Mouse (Mus musculus) kidney, embryonic 15.5 days (tissue): ENCODE data around the gene Slc36a2. TPM values are rescaled to one million over a fixed set of nuclear protein-coding genes. Genes with fewer than 3 reads are reported as not detected.
A peak's percentile ranks its signal among the peaks of the same experiment; 100 is the strongest.

Source experiments
- ATAC-seq: fragments of 200-750 bp; cut with Nextera tagmentation; replicated peaks from 2 replicates; pipeline ENCODE4 v1.8.0; 2017; ENCODE audit warnings: moderate TSS enrichment; ENCODE audit not compliant: low FRiP score
- H3K27ac ChIP-seq: fragments of 300-500 bp; sonication (generic); 2 replicates; pipeline ENCODE4 v1.5.1; 2015; ENCODE audit warnings: mild to moderate bottlenecking, inconsistent platforms
- H3K27me3 ChIP-seq: fragments of 300-500 bp; sonication (generic); 2 replicates; pipeline ENCODE4 v1.6.1; 2015; ENCODE audit warnings: inconsistent platforms
- H3K36me3 ChIP-seq: fragments of 300-500 bp; sonication (generic); 2 replicates; pipeline ENCODE4 v1.6.1; 2015; ENCODE audit warnings: inconsistent platforms
- H3K4me1 ChIP-seq: fragments of 300-500 bp; sonication (generic); 2 replicates; pipeline ENCODE4 v1.6.1; 2015; ENCODE audit warnings: inconsistent platforms
- H3K4me2 ChIP-seq: fragments of 300-500 bp; sonication (generic); 2 replicates; pipeline ENCODE4 v1.6.1; 2015; ENCODE audit warnings: moderate library complexity, mild to moderate bottlenecking, inconsistent platforms
- H3K4me3 ChIP-seq: fragments of 300-500 bp; sonication (generic); replicated peaks from 2 replicates; pipeline ENCODE4 v1.5.1; 2015; ENCODE audit warnings: mild to moderate bottlenecking, inconsistent platforms
- H3K9ac ChIP-seq: fragments of 300-500 bp; sonication (generic); 2 replicates; pipeline ENCODE4 v1.6.1; 2015; ENCODE audit warnings: mild to moderate bottlenecking, inconsistent platforms
- H3K9me3 ChIP-seq: fragments of 300-500 bp; sonication (generic); replicated peaks from 2 replicates; pipeline ENCODE4 v1.6.1; 2016; ENCODE audit warnings: inconsistent platforms
- WGBS: fragments of 180-500 bp; shearing (Covaris S2); methylation state at CpG from one replicate; pipeline ENCODE4 v1.1.7; 2015; ENCODE audit warnings: mixed read lengths; 5-methylcytosine and 5-hydroxymethylcytosine counted together
- polyA plus RNA-seq: library from polyadenylated mRNA; unstranded; fragments of >200 nt; fragmentation: Nextera tagmentation; extraction: Ambion mirVana; gene quantifications from 2 replicates; pipeline ENCODE4 v1.2.1, GENCODE M21; 2015

Slc36a2 gene
- 0.83 and 2.4 TPM in 2 replicates for polyA plus RNA-seq

DNA sequence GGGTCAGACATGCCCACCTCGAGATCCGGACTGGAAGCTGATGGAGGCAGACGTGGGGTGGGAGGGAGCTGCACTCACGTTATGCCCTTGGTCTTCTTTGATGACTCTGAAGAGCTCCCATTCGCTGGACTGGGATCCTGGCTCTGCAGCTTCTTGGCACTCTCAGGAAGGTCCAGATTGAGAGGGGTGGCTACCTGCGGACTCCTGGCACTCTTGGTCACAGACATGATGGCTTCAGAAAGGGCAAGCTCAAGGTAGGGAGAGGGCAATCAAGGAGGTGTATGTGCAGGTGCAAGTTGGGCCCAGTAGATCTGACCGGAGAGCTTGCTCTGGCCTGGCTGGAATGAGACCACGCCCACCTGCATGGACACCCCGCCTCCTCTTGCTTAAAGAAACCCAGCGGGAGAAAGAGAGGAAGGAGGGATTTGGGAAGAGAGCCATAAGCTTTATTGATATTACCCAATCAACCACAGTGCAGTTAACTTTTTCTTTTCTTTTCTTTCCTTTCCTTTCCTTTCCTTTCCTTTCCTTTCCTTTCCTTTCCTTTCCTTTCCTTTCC lies at the start of gene Slc36a2:
TSS of gene Slc36a2 (minus strand) at position 345 of the 559 bp plus-strand sequence.
- H3K27ac ChIP-seq, result no peak within 1 kb of the TSS

DNA sequence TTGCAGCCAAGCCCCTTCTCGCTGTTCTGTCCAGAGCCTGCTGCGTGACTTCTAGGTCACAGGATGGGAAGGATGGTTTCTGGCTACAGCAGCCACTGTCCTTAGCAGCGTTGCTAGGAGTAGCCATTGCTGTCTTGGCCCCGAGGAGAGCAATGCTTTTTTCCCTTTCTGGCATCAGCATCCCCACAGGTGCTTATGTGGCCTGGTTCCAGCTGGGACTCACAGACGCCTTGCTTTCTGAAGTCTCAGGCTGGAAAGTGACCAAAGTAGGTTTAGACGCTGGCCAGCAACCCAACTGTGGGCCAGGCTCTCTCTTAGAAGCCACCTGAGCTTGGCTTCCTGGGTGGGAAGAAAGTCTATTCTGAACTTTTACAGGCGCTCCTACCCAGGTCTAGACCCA lies 49.4 kb upstream of the Slc36a2 start:
- Histone ChIP-seq H3K4me1 (no peaks in the 10 kb centered on the region), H3K27me3 (no peaks in the 10 kb centered on the region), H3K4me3 (no peak overlapping the region), H3K27ac (no peak overlapping the region), H3K9me3 (no peaks in the 10 kb centered on the region), H3K4me2 (no peak overlapping the region), H3K36me3 (peaks cover 16% of the 10 kb centered on the region), H3K9ac (no peak overlapping the region)
- 88% methylated on average over 7 of the region's 7 CpGs for WGBS
- no peak for ATAC-seq

More for the DNA sequence above, at the start of gene Slc36a2:
- H3K4me1 ChIP-seq, result 0 out of 2 replicates have a peak, but pooled peaks cover 4% of the 10 kb centered on the region
- H3K4me2 ChIP-seq, result 0 out of 2 replicates have a peak within 1 kb of the TSS, but pooled peaks have one; percentile 12
- no peaks in the 10 kb centered on the region for H3K9me3 ChIP-seq
- H3K4me3 ChIP-seq, result no peak within 1 kb of the TSS
- 23% methylated on average over 10 of the region's 10 CpGs for WGBS
- no peaks in the 10 kb centered on the region for H3K27me3 ChIP-seq
- ATAC-seq, result no peak
- H3K9ac ChIP-seq, result no peak within 1 kb of the TSS
- H3K36me3 ChIP-seq, result no peaks in the 10 kb centered on the region

DNA sequence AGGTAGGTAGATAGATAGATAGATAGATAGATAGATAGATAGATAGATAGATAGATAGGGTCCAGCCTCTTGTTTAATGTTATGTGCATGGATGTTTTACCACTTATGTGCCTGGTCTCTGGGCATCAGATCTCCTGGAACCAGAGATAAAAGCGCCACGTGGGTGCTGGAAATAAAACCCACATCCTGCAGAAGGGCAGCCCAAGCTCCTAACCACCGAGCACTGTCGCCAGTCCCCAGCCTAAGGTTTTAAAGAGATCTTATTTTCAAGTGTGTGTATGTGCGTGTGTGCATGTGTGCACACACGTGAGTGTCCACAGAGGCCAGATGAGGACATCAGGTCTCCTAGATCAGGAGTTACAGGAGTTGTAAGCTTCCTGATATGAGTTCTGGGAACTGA lies 46.2 kb upstream of the Slc36a2 start:
- no peaks in the 10 kb centered on the region for H3K9me3 ChIP-seq
- no peak overlapping the region for H3K9ac ChIP-seq
- ATAC-seq, result no peak
- H3K4me3 ChIP-seq, result no peak overlapping the region
- WGBS, result 89% methylated on average over 6 of the region's 6 CpGs
- H3K27me3 ChIP-seq, result no peaks in the 10 kb centered on the region
- H3K4me2 ChIP-seq, result no peak overlapping the region
- peaks cover 35% of the 10 kb centered on the region for H3K36me3 ChIP-seq
- no peak overlapping the region for H3K27ac ChIP-seq
- peaks cover 3% of the 10 kb centered on the region; the same call in 1 of the 2 replicates for H3K4me1 ChIP-seq

DNA sequence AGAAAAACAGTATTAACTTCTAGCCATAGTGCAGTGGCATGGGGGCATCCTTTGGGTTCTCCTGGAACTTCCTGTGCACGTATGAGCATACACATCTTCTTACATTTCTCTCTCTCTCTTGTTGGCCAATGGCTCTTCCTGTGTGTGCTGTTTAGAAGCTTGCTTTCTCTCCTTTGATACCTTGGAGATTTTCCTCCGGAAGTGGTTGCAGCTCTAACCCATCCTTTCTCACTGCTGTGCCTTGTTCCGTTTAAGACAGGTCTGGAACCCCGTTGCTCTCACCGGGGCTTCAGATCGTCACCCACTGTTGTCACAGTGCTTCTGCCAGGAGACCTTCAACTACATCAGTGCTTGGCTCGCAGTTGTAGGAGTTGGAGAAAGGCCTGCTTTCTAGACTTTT lies 36.4 kb upstream of the Slc36a2 start:
- Histone ChIP-seq H3K9me3 (no peaks in the 10 kb centered on the region), H3K36me3 (peaks cover 61% of the 10 kb centered on the region), H3K27ac (no peak overlapping the region), H3K4me2 (no peak overlapping the region), H3K9ac (no peak overlapping the region), H3K27me3 (no peaks in the 10 kb centered on the region), H3K4me3 (no peak overlapping the region), H3K4me1 (peaks cover 17% of the 10 kb centered on the region)
- ATAC-seq, result no peak
- WGBS, result 88% methylated on average over 7 of the region's 7 CpGs

DNA sequence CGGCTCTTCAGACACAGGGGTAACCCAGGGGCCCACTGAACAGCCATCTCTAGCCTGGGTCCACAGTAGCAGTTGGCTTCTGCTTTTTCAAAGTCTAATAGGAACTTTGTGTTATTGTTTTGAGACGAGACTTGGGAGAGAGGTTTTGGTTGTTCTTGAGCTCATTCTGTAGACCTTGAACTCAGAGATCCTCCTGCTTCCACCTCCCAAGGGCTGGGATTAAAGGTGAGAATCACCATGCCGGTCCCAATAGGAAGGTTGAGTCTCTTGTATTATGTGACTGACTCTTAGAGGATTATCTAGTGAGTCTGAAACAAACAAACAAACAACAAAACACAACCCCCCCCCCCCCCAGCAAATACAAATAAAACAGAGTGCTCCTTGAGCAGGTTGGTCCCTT lies 33.6 kb upstream of the Slc36a2 start:
- Histone ChIP-seq H3K9me3 (no peaks in the 10 kb centered on the region), H3K27ac (no peak overlapping the region), H3K4me2 (no peak overlapping the region), H3K4me1 (peaks cover 26% of the 10 kb centered on the region), H3K9ac (no peak overlapping the region), H3K36me3 (peaks cover 35% of the 10 kb centered on the region), H3K4me3 (no peak overlapping the region), H3K27me3 (no peaks in the 10 kb centered on the region)
- 91% methylated on average over 3 of the region's 3 CpGs for WGBS
- no peak for ATAC-seq

DNA sequence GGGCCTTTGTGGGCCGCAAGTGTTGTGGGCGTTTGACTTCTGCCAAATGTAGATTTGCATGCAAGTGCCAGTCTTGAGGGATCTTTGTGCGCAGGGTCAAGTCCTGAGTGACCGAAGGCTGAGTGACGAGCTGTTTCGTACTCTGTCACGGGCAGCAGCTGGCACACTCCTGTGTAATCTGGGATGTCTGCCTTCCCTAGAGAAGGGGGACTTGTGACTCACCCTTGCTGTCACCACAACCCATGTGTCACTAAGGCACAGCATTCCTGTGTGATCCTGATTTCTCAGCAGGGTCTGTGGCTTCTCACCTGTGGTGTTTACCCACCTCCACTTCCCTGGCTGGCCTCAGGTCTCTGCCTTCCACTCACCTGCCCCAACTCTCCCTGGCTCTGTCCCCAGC lies 33.0 kb upstream of the Slc36a2 start:
- peaks cover 26% of the 10 kb centered on the region for H3K4me1 ChIP-seq
- peaks cover 29% of the 10 kb centered on the region for H3K36me3 ChIP-seq
- no peak overlapping the region for H3K9ac ChIP-seq
- H3K9me3 ChIP-seq, result no peaks in the 10 kb centered on the region
- no peak overlapping the region for H3K4me2 ChIP-seq
- ATAC-seq, result no peak; the same call in 1 of the 2 replicates
- no peaks in the 10 kb centered on the region for H3K27me3 ChIP-seq
- no peak overlapping the region for H3K27ac ChIP-seq
- WGBS, result 86% methylated on average over 7 of the region's 7 CpGs
- no peak overlapping the region for H3K4me3 ChIP-seq

DNA sequence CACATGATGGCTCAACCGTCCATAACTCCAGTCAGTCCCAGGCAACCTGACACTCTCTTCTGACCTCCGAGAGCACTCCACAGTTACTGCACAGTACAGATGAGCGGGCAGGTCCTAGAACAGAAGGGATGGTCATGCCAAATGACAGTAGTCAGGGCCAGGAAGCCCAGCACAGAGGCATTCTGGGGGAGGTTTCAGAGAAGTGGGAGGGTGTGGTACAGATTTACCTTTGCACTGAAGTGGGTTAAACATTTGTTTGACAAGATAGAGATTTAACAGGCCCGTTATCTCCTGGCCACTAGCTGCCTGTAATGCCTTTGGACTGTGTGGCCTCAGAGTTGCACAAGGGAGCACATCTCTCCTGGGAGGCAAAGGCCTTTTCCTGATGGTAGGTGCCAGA lies 32.5 kb upstream of the Slc36a2 start:
- Histone ChIP-seq H3K27me3 (no peaks in the 10 kb centered on the region), H3K9ac (no peak overlapping the region), H3K27ac (peak overlapping the region; percentile 74; the same call in 1 of the 2 replicates), H3K4me3 (no peak overlapping the region), H3K4me1 (peaks cover 26% of the 10 kb centered on the region), H3K4me2 (no peak overlapping the region), H3K36me3 (peaks cover 24% of the 10 kb centered on the region), H3K9me3 (no peaks in the 10 kb centered on the region)
- WGBS, result 49% methylated on average over 4 of the region's 4 CpGs
- ATAC-seq, result peak; percentile 76

DNA sequence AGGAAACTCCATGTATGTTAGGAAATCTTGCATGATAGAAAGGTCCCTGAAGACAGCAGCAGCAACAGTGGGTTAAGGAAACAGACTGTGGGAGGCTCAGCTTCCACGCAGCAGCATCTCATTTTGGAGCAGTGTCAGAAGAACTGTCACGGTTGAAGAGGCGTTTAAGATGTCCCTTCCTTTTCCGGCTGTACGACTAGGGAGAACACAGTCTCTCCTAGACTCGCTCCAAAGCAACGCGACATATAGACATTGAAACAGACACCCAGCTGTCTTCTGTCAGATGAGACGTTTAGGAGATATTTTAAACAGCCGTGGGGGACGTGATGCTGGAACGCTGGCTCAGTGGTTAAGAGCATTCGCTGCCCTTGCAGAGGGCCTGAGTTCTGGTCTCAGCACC lies 32.0 kb upstream of the Slc36a2 start:
- Histone ChIP-seq H3K9me3 (no peaks in the 10 kb centered on the region), H3K27ac (peak overlapping the region; percentile 74), H3K9ac (no peak overlapping the region), H3K4me3 (no peak overlapping the region), H3K4me2 (no peak overlapping the region), H3K4me1 (peaks cover 26% of the 10 kb centered on the region), H3K36me3 (peaks cover 23% of the 10 kb centered on the region), H3K27me3 (no peaks in the 10 kb centered on the region)
- WGBS, result 32% methylated on average over 13 of the region's 13 CpGs
- no peak for ATAC-seq

DNA sequence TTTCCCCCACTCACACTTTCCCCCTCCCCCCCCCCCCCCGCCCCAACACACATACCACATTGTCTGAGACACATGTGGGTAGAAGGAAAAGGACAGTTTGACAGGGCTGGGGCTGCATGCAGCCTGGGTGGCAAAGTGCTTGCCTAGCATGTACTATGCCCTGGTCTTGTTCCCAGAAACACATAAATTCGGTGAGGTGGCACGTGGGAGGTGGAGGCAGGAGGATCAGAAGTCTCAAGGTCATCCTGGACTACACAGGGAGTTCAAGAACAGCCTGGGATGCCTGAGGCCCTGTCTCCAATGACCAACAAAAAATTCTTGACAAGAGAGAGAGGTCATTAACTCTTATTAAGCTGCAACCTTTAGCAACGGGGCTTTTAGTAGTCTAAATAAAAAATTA lies 31.2 kb upstream of the Slc36a2 start:
- no peak overlapping the region for H3K9ac ChIP-seq
- ATAC-seq, result no peak

DNA sequence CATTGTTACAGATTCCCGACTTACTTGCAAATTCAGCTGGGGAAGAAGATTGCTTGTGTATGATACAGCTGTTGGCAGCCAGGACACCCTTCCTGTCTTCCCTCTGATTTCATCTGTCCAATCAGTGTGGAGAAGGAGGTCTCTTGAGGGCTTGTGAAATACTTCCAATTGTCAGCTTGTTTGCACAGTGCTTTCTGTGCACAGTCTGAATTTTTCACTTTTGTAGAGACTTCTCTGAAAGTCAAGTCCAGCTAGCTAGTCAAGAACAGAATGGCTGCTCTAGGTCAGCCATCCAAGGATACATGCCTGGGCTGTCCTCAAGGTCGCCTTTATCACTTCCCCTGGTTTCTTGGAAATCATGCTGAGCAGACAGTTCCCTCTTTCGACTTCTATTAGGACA lies 30.1 kb upstream of the Slc36a2 start:
- 69% methylated on average over 3 of the region's 3 CpGs for WGBS
- peaks cover 12% of the 10 kb centered on the region for H3K36me3 ChIP-seq
- no peak overlapping the region for H3K9ac ChIP-seq
- no peak for ATAC-seq
- no peak overlapping the region for H3K4me3 ChIP-seq
- H3K4me1 ChIP-seq, result peaks cover 29% of the 10 kb centered on the region
- H3K27me3 ChIP-seq, result no peaks in the 10 kb centered on the region
- H3K27ac ChIP-seq, result no peak overlapping the region
- H3K4me2 ChIP-seq, result no peak overlapping the region
- no peaks in the 10 kb centered on the region for H3K9me3 ChIP-seq

More for the DNA sequence above, 31.2 kb upstream of the Slc36a2 start:
- WGBS, result 33% methylated on average over 4 of the region's 4 CpGs
- no peaks in the 10 kb centered on the region for H3K27me3 ChIP-seq
- no peak overlapping the region for H3K4me3 ChIP-seq
- H3K4me2 ChIP-seq, result no peak overlapping the region
- no peak overlapping the region for H3K27ac ChIP-seq
- H3K4me1 ChIP-seq, result peaks cover 26% of the 10 kb centered on the region
- H3K9me3 ChIP-seq, result no peaks in the 10 kb centered on the region
- H3K36me3 ChIP-seq, result peaks cover 19% of the 10 kb centered on the region

DNA sequence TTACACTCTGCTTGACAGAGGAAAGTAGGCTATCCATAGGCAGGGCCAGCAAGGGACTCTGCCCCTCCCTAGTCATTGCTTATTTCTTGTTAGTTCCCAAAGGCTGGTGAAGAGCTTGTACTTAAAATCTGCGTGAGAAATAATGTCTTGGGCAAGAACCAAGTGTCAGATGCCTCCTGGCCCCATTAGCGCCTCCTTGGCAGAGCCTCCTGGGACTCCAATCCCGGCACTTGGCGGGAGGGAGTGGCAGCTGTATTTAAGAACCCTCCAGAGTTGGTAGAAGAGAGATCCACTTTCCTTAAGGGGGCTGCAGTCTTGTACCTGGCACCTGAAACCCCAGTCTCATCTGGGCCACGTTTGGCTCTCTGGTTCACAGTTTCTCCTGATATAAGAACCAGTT lies 29.3 kb upstream of the Slc36a2 start:
- WGBS, result 87% methylated on average over 5 of the region's 5 CpGs
- Histone ChIP-seq H3K36me3 (peaks cover 4% of the 10 kb centered on the region), H3K27ac (no peak overlapping the region), H3K4me2 (no peak overlapping the region), H3K9ac (no peak overlapping the region), H3K27me3 (no peaks in the 10 kb centered on the region), H3K9me3 (no peaks in the 10 kb centered on the region), H3K4me3 (no peak overlapping the region), H3K4me1 (peaks cover 38% of the 10 kb centered on the region)
- ATAC-seq, result no peak

DNA sequence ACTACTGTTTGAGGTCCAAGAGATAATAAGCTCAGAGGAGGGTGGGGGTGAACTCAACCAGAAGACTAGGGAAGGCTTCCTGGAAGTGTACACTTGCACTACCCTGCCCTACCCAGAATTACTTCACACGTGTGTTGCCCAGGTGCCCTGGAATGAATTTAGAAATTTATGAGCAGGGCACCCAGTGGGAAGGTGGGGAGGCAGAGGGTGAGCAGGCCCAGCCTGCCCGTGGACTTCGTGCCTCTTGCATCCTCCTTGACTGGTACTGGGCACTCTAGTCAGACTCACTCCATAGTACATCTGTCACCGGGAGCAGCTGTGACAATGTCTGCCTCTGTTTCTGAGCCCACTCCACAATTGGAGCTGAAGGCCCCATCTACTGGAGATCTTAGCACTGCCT lies 28.6 kb upstream of the Slc36a2 start:
- 94% methylated on average over 4 of the region's 4 CpGs for WGBS
- H3K4me3 ChIP-seq, result no peak overlapping the region

More for the DNA sequence above, 28.6 kb upstream of the Slc36a2 start:
- Histone ChIP-seq H3K4me2 (no peak overlapping the region), H3K4me1 (peaks cover 44% of the 10 kb centered on the region), H3K36me3 (no peaks in the 10 kb centered on the region), H3K27ac (no peak overlapping the region), H3K9me3 (no peaks in the 10 kb centered on the region), H3K9ac (no peak overlapping the region), H3K27me3 (no peaks in the 10 kb centered on the region)
- no peak for ATAC-seq
